Mouse (Mus musculus) midbrain, embryonic 16.5 days (tissue): Measurements from ENCODE around the gene Acvr1. TPM values are rescaled to one million over a fixed set of nuclear protein-coding genes. Genes with fewer than 3 reads are reported as not detected.

Source experiments
- ATAC-seq: fragments of 200-750 bp; cut with Nextera tagmentation; 2 replicates; pipeline ENCODE4 v1.8.0; 2017; ENCODE audit warnings: moderate TSS enrichment
- H3K27ac ChIP-seq: fragments of 300-500 bp; sonication (generic); 2 replicates; pipeline ENCODE4 v1.5.1; 2014; ENCODE audit warnings: mild to moderate bottlenecking, low read length, mixed read lengths
- H3K27me3 ChIP-seq: fragments of 300-500 bp; sonication (generic); 2 replicates; pipeline ENCODE4 v1.6.1; 2014; ENCODE audit warnings: low read depth, low read length, mixed read lengths; ENCODE audit not compliant: control insufficient read depth, insufficient read depth
- H3K36me3 ChIP-seq: fragments of 300-500 bp; sonication (generic); 2 replicates; pipeline ENCODE4 v1.6.1; 2014; ENCODE audit warnings: mild to moderate bottlenecking, low read length, moderate library complexity, mixed read lengths; ENCODE audit not compliant: control insufficient read depth, insufficient read depth
- H3K4me1 ChIP-seq: fragments of 300-500 bp; sonication (generic); 2 replicates; pipeline ENCODE4 v1.6.1; 2014; ENCODE audit warnings: mild to moderate bottlenecking, low read length, mixed read lengths; ENCODE audit not compliant: control insufficient read depth, insufficient read depth
- H3K4me2 ChIP-seq: fragments of 300-500 bp; sonication (generic); 2 replicates; pipeline ENCODE4 v1.6.1; 2014; ENCODE audit warnings: mild to moderate bottlenecking, low read length, mixed read lengths
- H3K4me3 ChIP-seq: fragments of 300-500 bp; sonication (generic); 2 replicates; pipeline ENCODE4 v1.5.1; 2014; ENCODE audit warnings: low read depth, mild to moderate bottlenecking, low read length, moderate library complexity, mixed read lengths
- H3K9ac ChIP-seq: fragments of 300-500 bp; sonication (generic); 2 replicates; pipeline ENCODE4 v1.6.1; 2014; ENCODE audit warnings: low read depth, low read length, mixed read lengths
- H3K9me3 ChIP-seq: fragments of 300-500 bp; sonication (generic); replicated peaks from 2 replicates; pipeline ENCODE4 v1.6.1; 2014; ENCODE audit warnings: mild to moderate bottlenecking, low read length, mixed read lengths; ENCODE audit not compliant: control insufficient read depth, poor library complexity, severe bottlenecking
- WGBS: fragments of 180-500 bp; shearing (Covaris S2); extraction: QIAGEN DNeasy Blood & Tissue Kit; methylation state at CpG from one replicate; pipeline ENCODE4 v1.1.7; 2014; 5-methylcytosine and 5-hydroxymethylcytosine counted together
- polyA plus RNA-seq: library from polyadenylated mRNA; unstranded; fragments of >200 nt; fragmentation: Nextera tagmentation; extraction: Ambion mirVana; gene quantifications from 2 replicates; pipeline ENCODE4 v1.2.1, GENCODE M21; 2015

Acvr1 gene
- polyA plus RNA-seq, 1 experiment from 2014 or later: 4.4 TPM

DNA sequence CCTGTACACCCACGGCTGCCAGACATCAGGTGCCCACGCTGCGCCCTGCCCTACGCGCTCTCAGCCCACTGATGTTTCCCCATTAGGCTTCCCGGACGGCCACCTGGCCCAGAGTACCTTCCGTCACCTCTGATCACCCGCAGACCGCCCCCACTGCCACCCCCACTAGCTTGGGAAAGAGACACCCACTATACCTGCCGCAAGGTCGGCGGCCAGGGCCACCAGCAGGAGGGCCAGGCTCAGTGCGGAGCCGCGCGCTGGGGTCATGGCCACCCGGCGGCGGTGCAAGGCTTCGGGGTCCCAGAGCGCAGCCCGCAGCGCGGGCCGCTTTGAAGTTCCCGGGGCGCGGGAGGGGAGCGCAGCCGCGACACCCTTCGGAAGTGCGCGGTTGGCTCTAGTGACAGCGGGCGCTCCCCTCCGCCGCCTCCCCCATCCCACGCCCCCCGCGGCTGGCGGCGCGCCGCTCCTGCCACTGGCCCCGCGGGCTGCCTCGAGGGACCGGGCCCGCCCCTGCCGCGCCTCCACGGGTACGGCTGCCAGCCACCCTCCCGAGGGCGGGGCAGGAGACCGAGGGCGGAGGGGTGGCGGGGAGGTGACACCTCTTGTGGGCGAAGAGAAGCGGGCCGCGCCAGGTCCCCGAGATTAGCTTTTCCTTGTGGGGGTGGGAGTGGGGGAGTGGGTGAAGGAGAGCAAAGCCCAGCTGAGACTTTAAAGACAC lies 209.4 kb downstream of the Acvr1 start, which contains the start of gene Acvr1c:
Gene Acvr1c, minus strand, starts transcription at position 482 of the 718 bp plus-strand sequence.
- Histone ChIP-seq H3K9me3 (no peaks in the 10 kb centered on the region), H3K4me1 (peaks cover 8% of the 10 kb centered on the region), H3K27me3 (peaks cover 9% of the 10 kb centered on the region), H3K4me2 (peak within 1 kb of the TSS; percentile 100), H3K36me3 (no peaks in the 10 kb centered on the region), H3K27ac (no peak within 1 kb of the TSS), H3K4me3 (peak within 1 kb of the TSS; percentile 73), H3K9ac (peak within 1 kb of the TSS; percentile 69)
- ATAC-seq: peak; percentile 78
- under 1% methylated on average over 47 of the region's 65 CpGs for WGBS

DNA sequence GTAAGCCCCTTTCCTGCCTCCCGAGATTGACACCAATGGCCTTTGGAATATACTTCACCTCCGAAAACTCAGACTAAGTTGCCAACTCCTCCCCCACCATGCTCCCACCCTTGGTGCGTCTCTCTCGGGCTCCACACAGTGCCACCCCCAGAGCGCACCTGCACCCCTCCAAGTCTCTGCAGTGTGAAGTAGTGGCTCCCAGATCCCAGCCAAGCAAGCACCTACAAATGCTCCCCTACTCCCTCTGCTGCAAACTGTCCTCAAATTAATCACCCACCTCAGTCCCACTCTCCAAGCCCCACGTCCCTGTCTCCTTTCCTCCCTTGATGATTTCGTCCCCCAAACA lies 209.9 kb downstream of the Acvr1 start:
- Histone ChIP-seq H3K9me3 (no peaks in the 10 kb centered on the region), H3K27ac (no peak overlapping the region), H3K27me3 (peaks cover 9% of the 10 kb centered on the region), H3K36me3 (no peaks in the 10 kb centered on the region), H3K4me1 (peaks cover 8% of the 10 kb centered on the region), H3K4me2 (peak overlapping the region; percentile 100), H3K9ac (peak overlapping the region; percentile 69), H3K4me3 (peak overlapping the region; percentile 73)
- WGBS: under 1% methylated on average over 7 of the region's 7 CpGs
- peak; percentile 79 for ATAC-seq

DNA sequence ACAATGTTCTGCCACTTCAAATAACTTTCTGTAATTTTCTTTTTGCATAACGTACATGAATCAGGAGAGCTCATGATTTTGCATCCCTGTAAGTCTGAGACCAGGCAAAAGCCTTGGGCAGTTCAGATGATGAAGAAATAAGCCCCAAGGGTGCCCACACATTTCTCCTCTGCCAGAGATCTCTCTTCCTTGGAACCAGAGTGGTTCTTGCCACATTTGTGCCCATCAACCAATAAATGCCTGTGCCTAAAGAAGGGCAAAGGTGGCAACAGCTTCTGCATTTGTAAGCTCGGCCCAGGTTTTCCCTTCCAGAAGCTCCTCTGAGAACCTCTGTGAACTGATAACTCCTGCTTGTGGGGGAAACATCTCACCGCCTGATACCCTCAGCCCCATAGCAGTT lies 212.6 kb downstream of the Acvr1 start:
- Histone ChIP-seq H3K9ac (no peak overlapping the region), H3K27me3 (peaks cover 9% of the 10 kb centered on the region), H3K4me3 (no peak overlapping the region), H3K27ac (no peak overlapping the region), H3K9me3 (no peaks in the 10 kb centered on the region), H3K36me3 (no peaks in the 10 kb centered on the region), H3K4me1 (peaks cover 8% of the 10 kb centered on the region), H3K4me2 (no peak overlapping the region)
- whole genome bisulfite sequencing: 86% methylated on average over 3 of the region's 3 CpGs
- no peak for ATAC-seq

DNA sequence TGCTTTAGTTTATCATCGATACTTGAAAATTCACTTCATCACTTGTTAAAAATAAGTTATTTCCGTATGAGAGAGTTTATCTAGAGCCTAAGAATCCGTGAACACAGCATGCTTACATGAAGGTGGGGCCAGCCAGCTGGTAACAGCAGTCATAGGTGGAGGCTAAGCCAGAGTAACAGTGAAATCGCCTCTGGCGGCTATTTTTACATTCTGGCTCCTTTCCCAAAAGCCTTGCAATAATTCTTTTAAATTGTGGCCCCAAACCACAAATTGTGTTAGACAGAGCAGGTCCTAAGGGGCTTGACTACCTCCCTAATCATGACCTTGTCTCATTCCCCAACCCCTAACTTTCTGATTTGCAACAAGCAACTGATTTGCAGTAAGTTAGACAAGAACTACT lies 214.1 kb downstream of the Acvr1 start:
- WGBS: 82% methylated on average over 5 of the region's 5 CpGs

DNA sequence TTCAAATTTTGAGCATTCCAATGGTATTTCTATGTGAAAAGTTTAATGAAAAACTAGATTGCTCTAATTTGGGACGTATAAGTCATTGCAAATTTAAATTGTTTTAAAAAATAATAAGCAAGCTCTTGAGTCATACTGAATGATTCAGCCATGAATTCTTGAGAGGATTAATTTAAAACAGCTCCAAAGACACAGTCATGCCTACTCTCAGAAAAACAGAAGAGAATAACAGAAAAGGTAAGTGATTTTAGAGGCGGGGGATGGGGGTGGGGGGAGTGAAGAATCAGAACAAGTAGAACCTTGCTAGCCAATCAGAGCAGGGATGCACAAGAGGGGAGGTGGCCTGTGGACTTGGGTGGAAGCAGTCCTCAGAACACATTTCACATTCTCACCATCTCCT lies 216.3 kb downstream of the Acvr1 start:
- Histone ChIP-seq H3K4me2 (no peak overlapping the region), H3K9me3 (no peaks in the 10 kb centered on the region), H3K27me3 (peaks cover 2% of the 10 kb centered on the region; the same call in 1 of the 2 replicates), H3K36me3 (no peaks in the 10 kb centered on the region), H3K4me3 (no peak overlapping the region), H3K27ac (no peak overlapping the region), H3K9ac (no peak overlapping the region), H3K4me1 (no peaks in the 10 kb centered on the region)
- 92% methylated on average over 2 of the region's 2 CpGs for WGBS
- no peak for ATAC-seq

More for the DNA sequence above, 214.1 kb downstream of the Acvr1 start:
- Histone ChIP-seq H3K27me3 (peaks cover 9% of the 10 kb centered on the region), H3K9me3 (no peaks in the 10 kb centered on the region), H3K4me2 (no peak overlapping the region), H3K36me3 (no peaks in the 10 kb centered on the region), H3K9ac (no peak overlapping the region), H3K4me1 (peaks cover 8% of the 10 kb centered on the region), H3K27ac (no peak overlapping the region), H3K4me3 (no peak overlapping the region)
- no peak for ATAC-seq

Other genes with a start within 250 kb of the Acvr1 start
- gene Acvr1c, start 209.3 kb downstream of the Acvr1 start, polyA plus RNA-seq: 0.49 and 0.85 TPM in 2 replicates
- gene Gm17409, start 97.0 kb downstream of the Acvr1 start, polyA plus RNA-seq: not detected in 2 replicates
- 14.3 and 16.6 TPM in 2 replicates for gene Upp2, start 141 bp upstream of the Acvr1 start, polyA plus RNA-seq